Mouse (Mus musculus): ENCODE results near the gene Rell1.
"Not testable (repeated sequence)": the region's sequence is repeated elsewhere in the genome, so short reads cannot be mapped to it uniquely, and the experiment has no call there.

Rell1 gene

GRCm38 (mm10) chr5:63951421-63951911, 17.2 kb downstream of the Rell1 start:
- DNase-seq, result peak; percentile 74

GRCm38 (mm10) chr5:63949195-63949594, 19.5 kb downstream of the Rell1 start:
- no peak for DNase-seq

DNA sequence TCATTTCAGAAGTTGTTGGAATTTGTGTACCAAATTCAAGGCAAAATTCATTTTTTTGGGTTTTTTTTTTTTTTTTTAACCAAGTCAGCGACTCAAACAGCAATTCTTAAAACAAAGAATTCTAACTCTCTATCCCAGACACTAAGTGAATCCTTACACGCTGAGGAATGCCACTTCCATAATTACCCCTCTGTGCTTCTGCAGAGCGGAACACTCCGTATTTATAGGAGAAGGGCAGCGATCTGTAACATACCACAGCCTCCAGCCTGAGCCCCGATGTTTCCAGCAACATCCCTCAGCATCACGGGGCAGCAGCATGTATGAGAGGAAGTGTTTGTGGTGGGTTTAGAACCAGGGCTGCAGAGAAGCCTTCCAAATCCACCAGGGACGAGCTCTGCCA, 21.2 kb downstream of the Rell1 start:
- DNase-seq, result no peak

DNA sequence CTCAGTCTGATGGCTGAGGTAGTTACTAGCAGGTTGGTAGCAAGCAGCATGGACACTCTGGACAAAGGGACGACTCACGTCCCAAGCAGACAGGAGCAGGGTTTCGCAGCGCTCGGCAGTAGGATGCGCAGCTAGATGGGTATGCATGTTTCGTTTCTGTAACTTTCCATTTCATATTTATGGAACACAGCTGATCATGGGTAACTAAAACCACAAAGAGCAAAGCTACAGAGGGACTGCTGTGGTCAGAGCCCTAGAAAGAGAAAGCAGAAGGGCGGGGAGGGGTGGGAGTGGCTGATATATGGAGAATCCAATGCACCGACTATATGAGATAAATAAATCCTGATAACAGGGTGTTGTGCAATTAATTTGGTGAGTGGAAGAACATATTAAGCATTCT, 25.4 kb downstream of the Rell1 start:
- no peak for DNase-seq

DNA sequence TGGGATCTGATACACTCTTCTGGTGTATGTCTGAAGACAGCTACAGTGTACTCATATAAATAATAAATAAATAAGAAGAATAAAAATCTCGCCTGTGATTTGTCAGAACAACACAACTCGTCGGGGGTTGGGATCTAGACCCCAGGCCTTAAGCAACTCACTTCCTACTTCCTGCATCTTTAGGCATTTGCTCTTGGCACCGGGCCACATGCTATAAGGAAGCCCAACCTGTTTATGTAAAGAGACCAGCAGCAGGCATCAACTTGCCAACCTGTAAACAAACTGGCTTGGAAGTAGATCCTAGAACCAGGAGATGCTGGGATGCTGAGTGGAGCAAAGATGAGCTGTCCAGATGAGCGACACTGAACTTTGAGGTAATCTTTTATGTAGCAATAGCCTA, 26.8 kb downstream of the Rell1 start:
- DNase-seq, result no peak

- no peak for DNase-seq
Measured at GRCm38 (mm10) chr5:63938575-63938974, 30.1 kb downstream of the Rell1 start.

DNA sequence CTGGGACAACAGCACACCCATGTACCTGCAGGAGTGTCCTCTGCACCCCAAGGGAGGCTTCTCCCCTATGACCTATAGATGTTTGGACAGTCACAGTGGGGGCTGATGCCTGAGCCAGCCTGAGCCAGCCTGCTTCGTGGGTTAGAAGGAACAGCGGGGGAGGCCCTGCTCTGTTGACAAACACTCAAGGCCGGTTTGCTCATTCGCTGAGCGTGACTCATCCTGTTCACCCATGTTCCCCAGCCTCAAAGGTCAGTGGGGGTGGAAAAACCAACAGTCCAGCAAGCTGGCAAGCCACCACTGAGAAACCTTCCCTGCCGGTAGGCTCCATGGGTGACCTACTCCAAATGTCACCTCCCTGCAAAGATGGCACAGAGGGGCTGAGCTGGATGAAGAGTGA, 32.0 kb downstream of the Rell1 start:
- DNase-seq, result peak; percentile 68

DNA sequence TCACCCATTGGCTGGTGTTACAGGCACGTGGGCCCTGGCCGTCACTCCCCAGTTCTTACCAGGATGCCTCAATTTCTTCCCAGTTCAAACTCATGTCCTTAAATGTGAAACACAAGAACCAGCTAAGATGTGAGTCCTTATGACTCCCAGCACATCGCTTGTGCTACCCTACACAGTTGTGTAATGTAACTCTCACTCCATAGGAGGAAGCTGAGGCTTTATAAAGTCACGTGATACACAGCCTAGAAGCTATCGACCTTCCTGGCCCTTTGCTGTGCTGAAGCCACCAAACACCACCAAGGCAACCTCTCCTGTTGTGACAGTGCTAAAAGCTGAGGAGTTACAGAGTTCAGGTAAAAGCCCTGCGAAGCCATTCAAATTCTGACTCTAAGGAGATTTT, 33.1 kb downstream of the Rell1 start:
- DNase-seq, result no peak

DNA sequence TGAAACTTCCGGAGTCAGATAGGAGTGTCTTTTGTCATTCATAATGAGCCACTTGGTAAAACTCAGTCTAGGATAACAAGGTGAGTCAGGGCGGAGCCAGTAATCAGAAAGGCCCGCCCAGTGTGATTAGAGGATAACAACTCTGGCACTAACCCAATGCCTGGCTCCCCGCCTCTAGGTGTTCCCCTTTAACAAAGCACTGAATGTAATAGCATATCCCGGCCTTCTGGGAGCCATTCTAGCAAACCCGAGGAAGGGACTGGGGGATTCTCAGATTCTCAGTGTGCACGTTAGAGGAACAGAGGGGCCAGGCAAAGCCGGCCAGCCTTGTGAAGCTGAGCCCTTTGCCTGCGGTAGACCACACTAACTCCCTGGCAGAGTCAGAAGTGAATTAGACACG, 35.9 kb downstream of the Rell1 start:
- DNase-seq, result no peak

DNA sequence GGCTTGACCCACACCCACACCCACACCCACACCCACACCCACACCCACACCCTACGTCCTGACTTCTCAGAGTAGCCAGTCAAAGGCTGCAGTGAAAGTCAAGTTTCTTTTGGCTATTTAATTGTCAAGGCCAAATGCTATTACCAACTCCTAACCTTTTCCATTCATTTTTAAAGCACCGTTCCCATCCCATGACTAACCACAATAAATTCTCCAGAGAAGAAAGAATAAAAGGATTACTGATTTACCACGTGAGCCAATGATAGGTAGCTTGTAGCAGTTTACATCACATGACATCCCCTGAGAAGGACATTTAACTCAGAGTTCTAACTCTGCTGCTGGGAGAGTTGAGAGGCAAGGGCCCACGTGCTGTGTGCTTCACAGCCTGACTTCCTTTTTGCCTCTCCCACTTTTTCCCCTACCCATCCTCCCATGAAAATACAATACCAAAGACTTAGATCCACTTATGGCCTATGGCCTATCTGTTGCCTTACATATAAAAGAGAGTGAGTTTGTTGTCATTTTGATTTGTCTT, 37.8 kb downstream of the Rell1 start:
- DNase-seq, result no peak

DNA sequence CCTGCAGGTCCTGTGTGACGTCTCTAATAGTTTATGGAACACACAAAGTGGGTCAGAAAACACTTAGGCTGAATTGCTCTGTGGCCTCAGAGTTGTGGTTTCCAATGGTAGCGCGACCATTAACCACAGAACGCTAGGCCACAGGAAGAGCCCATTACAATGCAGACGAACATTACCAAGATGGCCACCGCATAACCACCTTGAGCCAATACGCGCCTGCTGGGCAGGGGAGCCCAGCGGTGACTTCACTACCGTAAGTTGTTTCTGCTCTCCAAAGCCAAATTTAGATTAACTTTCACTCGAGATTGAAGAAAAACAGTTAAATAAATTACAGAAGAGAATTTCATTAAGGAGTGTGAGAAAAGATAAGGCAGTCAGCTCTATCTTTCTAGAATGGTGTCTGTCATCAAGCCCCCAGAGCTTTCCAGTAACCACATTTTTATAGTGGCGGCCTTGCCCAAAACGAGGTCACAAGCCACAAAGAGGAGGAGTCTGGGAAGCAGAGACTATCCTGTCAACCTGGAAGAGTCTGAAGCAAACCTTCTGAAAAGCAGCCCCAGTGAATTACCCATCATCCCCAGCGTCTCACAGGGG, 43.6 kb downstream of the Rell1 start:
- DNase-seq, result no peak

GRCm38 (mm10) chr5:63923305-63924025, 45.2 kb downstream of the Rell1 start:
- no peak for DNase-seq

DNA sequence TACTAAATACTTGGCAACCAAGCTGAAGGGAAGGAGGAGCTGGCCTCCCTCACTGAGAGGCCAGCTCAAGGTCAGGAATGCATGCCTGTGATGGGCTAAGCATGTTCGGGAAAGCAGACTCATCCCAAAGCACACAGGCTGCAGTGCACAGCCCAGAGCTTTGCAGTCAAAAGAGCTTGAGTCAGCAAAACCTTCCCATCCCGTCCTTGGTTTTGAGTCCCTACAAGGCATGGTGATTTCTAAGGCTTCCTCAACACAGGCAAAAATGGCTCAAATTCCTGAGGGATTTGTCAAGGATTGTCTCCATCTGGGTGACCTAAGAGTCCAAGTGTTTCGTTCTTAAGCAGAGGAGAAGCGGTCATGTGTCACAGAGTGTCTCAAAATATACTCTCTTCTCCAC, 50.5 kb downstream of the Rell1 start:
- DNase-seq, result no peak

DNA sequence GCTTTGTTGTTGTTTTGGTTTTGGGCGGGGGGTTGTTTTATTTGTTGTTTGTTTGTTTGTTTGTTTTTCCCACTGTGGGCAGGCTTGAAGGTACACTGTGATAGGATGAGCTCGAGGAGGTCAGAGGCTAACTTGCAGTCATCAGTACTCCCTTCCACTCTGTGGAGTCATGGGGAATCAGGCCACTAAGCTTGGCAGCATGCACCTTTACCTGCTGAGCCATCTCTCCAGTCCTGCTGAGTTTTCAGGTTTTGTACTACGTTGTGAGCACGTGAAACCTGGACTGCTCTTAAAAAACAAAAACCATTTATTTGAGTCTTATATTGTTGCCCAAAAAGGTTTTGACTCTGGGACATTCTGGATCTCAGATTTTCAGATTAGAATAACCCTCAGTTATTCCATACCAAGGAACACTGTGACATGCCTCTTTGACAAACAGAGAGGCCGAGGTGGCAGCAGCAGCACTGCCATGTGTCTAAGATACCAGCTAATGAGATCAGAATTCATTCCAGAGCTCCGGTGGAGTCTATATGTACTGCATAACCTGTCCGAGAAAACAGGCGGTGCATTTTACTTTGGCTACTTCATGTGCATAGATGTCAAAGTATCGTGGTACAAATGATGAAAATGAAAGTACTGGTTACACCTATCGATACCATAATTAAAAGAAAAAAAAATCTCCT, 52.1 kb downstream of the Rell1 start:
- DNase-seq, result peak; percentile 48

- DNase-seq, result no peak
Measured at GRCm38 (mm10) chr5:63914896-63915295, 53.8 kb downstream of the Rell1 start.

DNA sequence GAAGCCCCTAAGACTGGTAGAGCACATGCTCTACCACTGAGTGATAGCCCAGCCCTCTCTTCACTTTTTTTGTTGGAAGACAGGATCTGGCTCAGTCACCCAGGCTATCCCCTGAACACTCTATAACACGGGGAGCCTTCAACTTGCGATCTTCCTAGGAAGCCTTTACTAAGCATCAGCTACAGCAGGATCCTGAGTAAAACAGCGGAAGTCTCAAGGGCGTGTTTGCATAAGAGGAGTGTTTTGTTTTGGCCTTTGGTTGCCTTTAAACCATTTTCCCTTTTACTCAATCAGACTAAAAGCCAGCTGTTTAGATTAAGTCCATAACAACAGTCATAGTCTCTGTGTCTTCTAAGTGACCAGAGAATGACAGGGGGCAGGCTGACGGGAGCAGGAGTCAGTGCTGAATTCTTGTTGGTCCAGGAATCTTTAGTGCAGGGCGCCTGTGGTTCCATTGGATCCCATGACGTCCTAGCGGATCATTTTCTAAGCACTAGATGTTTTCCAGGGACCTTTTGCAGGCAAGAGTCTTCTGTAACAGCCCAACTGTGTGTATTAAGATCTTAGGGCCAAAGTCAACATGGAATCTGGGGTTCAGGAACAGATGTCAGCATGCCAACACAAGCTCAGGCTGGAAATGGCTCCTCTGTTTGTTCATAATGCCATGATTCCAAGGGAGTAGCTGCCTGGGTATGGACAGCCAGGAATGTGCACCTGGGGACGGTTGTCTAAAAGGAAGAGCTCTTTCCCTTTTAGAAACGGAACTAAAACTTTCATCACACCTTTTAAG, 58.3 kb downstream of the Rell1 start:
- DNase-seq, result no peak

GRCm38 (mm10) chr5:63907513-63907912, 61.2 kb downstream of the Rell1 start:
- no peak for DNase-seq

GRCm38 (mm10) chr5:63906149-63907093, 62.3 kb downstream of the Rell1 start:
- peak; percentile 76 for DNase-seq

GRCm38 (mm10) chr5:63903329-63903728, 65.4 kb downstream of the Rell1 start:
- no peak for DNase-seq

DNA sequence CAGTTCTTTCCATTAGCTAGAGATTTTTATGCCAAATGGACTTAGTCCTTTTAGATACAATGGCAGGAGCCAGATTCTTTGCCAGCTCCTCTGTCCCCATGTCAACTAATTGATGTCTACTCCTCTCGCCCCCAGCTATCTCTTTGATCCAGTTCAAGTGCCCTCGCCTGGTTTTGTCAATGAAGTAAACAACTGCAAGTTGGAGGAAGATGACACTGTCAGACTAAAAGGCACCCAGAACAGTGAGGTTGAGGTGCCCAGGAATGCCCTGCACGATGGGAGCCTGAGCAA, 70.9 kb downstream of the Rell1 start:
- DNase-seq, result no peak

- DNase-seq, result not testable (repeated sequence)
Measured at GRCm38 (mm10) chr5:63897001-63897819, 71.5 kb downstream of the Rell1 start.
